Mouse (Mus musculus) frontal cortex, adult 2 months (tissue): ENCODE data around the gene Slc38a11. TPM values are rescaled to one million over a fixed set of nuclear protein-coding genes. Genes with fewer than 3 reads are reported as not detected.

ENCODE experiments used
- polyA plus RNA-seq: library from polyadenylated mRNA; depleted of rRNA; stranded (reverse); fragments of >200 nt; gene quantifications from 2 replicates; pipeline ENCODE4 v1.2.3, GENCODE M21; 2012; rRNA removed

Slc38a11 gene
- polyA plus RNA-seq, 1 experiment = 3.6 TPM

Other genes with a start within 250 kb of the Slc38a11 start
- gene Cobll1, start 124.6 kb downstream of the Slc38a11 start, polyA plus RNA-seq = 8.3 and 10.1 TPM in 2 replicates
- gene Scn3a, start 203.6 kb upstream of the Slc38a11 start, polyA plus RNA-seq = 17.3 and 18.3 TPM in 2 replicates